Mouse (Mus musculus) G1E (cell line): ENCODE data around the gene Ccnc. TPM values are rescaled to one million over a fixed set of nuclear protein-coding genes. Genes with fewer than 3 reads are reported as not detected.
A peak's percentile ranks its signal among the peaks of the same experiment; 100 is the strongest.

Experiments used
- ATAC-seq: 2 replicates; pipeline ENCODE4 v1.8.0; 2016; ENCODE audit warnings: mild to moderate bottlenecking; ENCODE audit not compliant: insufficient number of reproducible peaks, poor library complexity, low FRiP score, severe bottlenecking; ENCODE audit errors: extremely low read depth
- DNase-seq: peaks from one replicate; pipeline ENCODE4 v3.0.0; 2012; ENCODE audit warnings: low spot score
- H3K27me3 ChIP-seq: 2 replicates; pipeline ENCODE4 v1.6.1; 2012; ENCODE audit warnings: mild to moderate bottlenecking, low read length, inconsistent platforms; ENCODE audit not compliant: insufficient read depth
- H3K36me3 ChIP-seq: replicated peaks from 2 replicates; pipeline ENCODE3; 2012; ENCODE audit warnings: mild to moderate bottlenecking, inconsistent platforms
- H3K4me1 ChIP-seq: 2 replicates; pipeline ENCODE4 v1.6.1; 2012; ENCODE audit warnings: low read depth, low read length, inconsistent platforms, mixed read lengths; ENCODE audit not compliant: insufficient read depth
- H3K4me3 ChIP-seq: 2 replicates; pipeline ENCODE4 v1.5.1; 2012; ENCODE audit warnings: low read depth, mild to moderate bottlenecking, inconsistent platforms, low read length, moderate library complexity, mixed read lengths
- H3K9me3 ChIP-seq: replicated peaks from 2 replicates; pipeline ENCODE4 v1.6.1; 2012; ENCODE audit warnings: inconsistent platforms
- CTCF ChIP-seq: IDR thresholded peaks from 2 replicates; pipeline ENCODE4 v1.5.1; 2012; ENCODE audit warnings: low read depth, low read length, inconsistent platforms, mixed read lengths
- GATA1 ChIP-seq: IDR thresholded peaks from 2 replicates; pipeline ENCODE4 v1.6.1; 2012; ENCODE audit warnings: borderline replicate concordance, low read length, inconsistent platforms, mixed read lengths
- GATA2 ChIP-seq: IDR thresholded peaks from 2 replicates; pipeline ENCODE4 v1.6.1; 2012; ENCODE audit warnings: low read depth, low read length, inconsistent platforms, borderline replicate concordance
- POLR2AphosphoS5 ChIP-seq: IDR thresholded peaks from 2 replicates; pipeline ENCODE4 v1.6.1; 2012; ENCODE audit warnings: low read depth, low read length, inconsistent platforms; ENCODE audit not compliant: insufficient replicate concordance
- TAL1 ChIP-seq: conservative IDR thresholded peaks from 2 replicates; pipeline ENCODE4 v1.6.1; 2012; ENCODE audit warnings: low read depth, low read length, inconsistent platforms, mixed read lengths
- polyA plus RNA-seq: library from polyadenylated mRNA; stranded (reverse); fragments of >175 nt; gene quantifications from 2 replicates; pipeline ENCODE4 v1.2.3, GENCODE M21; 2012
- total RNA-seq, 2 experiments: library from RNA; stranded (forward) in 1 of 2; stranded (reverse) in 1 of 2; fragments of 200-1000 nt in 1 of 2; fragments of >200 nt in 1 of 2; fragmentation: Nextera tagmentation in 1 of 2; gene quantifications; 2 replicates each; pipeline ENCODE4 v1.2.3; 2014 to 2017

The Ccnc gene
- total and polyA plus RNA-seq, 3 experiments = 1.9 to 56.1 (median 46.1) TPM

- no peaks in the 10 kb centered on the region for H3K27me3 ChIP-seq
- ATAC-seq (no peak), DNase-seq (no peak)
- peaks cover 8% of the 10 kb centered on the region for H3K4me1 ChIP-seq
- H3K4me3 ChIP-seq = no peak overlapping the region
- H3K9me3 ChIP-seq = no peaks in the 10 kb centered on the region
- no peaks in the 10 kb centered on the region for H3K36me3 ChIP-seq
- TF ChIP-seq GATA1 (no peak), CTCF (no peak), TAL1 (no peak), POLR2AphosphoS5 (no peak), GATA2 (no peak)
Observed at GRCm38 (mm10) chr4:21771064-21771463, 43.6 kb downstream of the Ccnc start.

- Histone ChIP-seq H3K4me3 (no peak overlapping the region), H3K27me3 (no peaks in the 10 kb centered on the region), H3K4me1 (peaks cover 7% of the 10 kb centered on the region), H3K36me3 (no peaks in the 10 kb centered on the region), H3K9me3 (no peaks in the 10 kb centered on the region)
- TF ChIP-seq GATA1 (no peak), POLR2AphosphoS5 (no peak), CTCF (no peak), GATA2 (no peak), TAL1 (no peak)
- DNase-seq (no peak), ATAC-seq (no peak)
Observed at GRCm38 (mm10) chr4:21772306-21772705, 44.8 kb downstream of the Ccnc start.

GRCm38 (mm10) chr4:21776091-21776945 is 48.8 kb downstream of the Ccnc start:
- no peak for TF ChIP-seq GATA1
- no peak for TF ChIP-seq GATA2
- no peak for TF ChIP-seq POLR2AphosphoS5
- no peak for TF ChIP-seq CTCF
- TF ChIP-seq TAL1 = no peak
- peak; percentile 70 for ATAC-seq
- peaks cover 7% of the 10 kb centered on the region for H3K36me3 ChIP-seq
- H3K4me1 ChIP-seq = peaks cover 33% of the 10 kb centered on the region
- DNase-seq = peak; percentile 79
- H3K27me3 ChIP-seq = no peaks in the 10 kb centered on the region
- no peaks in the 10 kb centered on the region for H3K9me3 ChIP-seq
- H3K4me3 ChIP-seq = peak overlapping the region; percentile 87

DNA sequence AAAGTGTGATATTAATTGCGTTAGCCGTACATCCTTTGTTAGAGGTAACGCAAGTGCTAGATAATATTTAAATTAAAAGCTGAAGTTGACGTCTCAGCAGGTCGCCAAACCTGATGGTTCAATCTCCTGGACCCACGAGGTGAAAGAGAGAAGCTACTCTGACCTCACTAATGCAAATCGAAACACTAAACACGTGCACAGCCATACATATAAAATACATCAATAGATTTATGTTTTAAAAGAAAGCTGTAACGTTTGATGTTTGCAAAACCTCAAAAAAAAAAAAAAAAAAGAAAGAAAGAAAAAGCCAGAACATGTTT is 49.4 kb downstream of the Ccnc start:
- Histone ChIP-seq H3K36me3 (peaks cover 13% of the 10 kb centered on the region), H3K4me1 (peaks cover 37% of the 10 kb centered on the region), H3K9me3 (no peaks in the 10 kb centered on the region), H3K27me3 (no peaks in the 10 kb centered on the region), H3K4me3 (peak overlapping the region; percentile 87)
- TF ChIP-seq GATA1 = no peak
- no peak for TF ChIP-seq TAL1
- TF ChIP-seq CTCF = no peak
- TF ChIP-seq POLR2AphosphoS5 = no peak
- no peak for TF ChIP-seq GATA2
- no peak for DNase-seq
- ATAC-seq = no peak

DNA sequence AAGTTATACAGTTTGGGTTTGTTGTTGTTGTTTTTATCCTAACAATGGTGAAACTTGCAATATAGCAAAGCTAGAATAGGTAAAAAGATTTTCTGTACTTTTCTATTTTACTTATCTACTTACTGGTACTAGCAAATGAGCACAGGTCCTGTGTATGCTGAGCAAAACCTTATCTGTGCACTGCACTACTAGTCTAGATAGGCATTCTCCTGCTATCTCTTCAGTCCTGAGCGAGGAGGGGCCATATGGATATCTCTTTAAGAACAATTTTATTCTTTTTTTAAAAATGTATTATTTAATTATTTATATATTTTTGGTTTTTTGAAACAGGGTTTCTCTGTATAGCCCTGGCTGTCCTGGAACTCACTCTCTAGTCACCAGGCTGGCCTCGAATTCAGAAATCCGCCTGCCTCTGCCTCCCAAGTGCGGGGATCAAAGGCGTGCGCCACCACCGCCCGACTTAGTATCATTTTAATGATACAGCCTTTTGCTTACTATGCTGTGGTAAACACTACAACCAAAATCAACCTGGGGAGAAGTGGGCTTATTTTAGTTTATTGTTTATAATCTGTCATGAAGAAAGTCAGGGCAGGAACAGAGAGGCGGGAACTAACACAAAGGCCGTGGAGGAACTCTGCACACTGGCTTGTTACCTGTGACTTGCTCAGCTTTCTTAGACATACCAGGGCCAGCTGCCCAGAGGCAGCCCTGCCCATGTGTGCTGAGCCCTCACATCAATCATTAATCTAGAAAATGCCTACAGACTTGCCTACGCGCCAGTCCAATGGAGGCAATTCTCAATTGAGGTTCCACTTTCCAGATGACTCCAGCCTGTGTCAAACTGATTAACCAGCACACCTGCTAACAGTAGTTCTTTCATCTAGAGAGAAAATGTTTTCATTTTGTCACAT is 53.6 kb downstream of the Ccnc start:
- peaks cover 52% of the 10 kb centered on the region for H3K36me3 ChIP-seq
- H3K9me3 ChIP-seq = no peaks in the 10 kb centered on the region
- ATAC-seq (peak; percentile 87), DNase-seq (no peak)
- H3K27me3 ChIP-seq = no peaks in the 10 kb centered on the region
- H3K4me1 ChIP-seq = peaks cover 40% of the 10 kb centered on the region
- TF ChIP-seq TAL1 (peak; percentile 71), GATA1 (no peak), CTCF (no peak), POLR2AphosphoS5 (no peak)
- H3K4me3 ChIP-seq = peak overlapping the region; percentile 17; the same call in 1 of the 2 replicates

GRCm38 (mm10) chr4:21786268-21786667 is 58.8 kb downstream of the Ccnc start:
- peaks cover 16% of the 10 kb centered on the region for H3K4me1 ChIP-seq
- DNase-seq (no peak), ATAC-seq (no peak)
- H3K4me3 ChIP-seq = no peak overlapping the region
- TF ChIP-seq GATA2 (no peak), POLR2AphosphoS5 (no peak), GATA1 (no peak), CTCF (no peak), TAL1 (no peak)
- no peaks in the 10 kb centered on the region for H3K9me3 ChIP-seq
- no peaks in the 10 kb centered on the region for H3K27me3 ChIP-seq
- H3K36me3 ChIP-seq = peaks cover 76% of the 10 kb centered on the region
